Mouse (Mus musculus) layer of hippocampus, adult 11-12 months (tissue): ENCODE measurements around the gene Ncbp1.

ENCODE experiments used
- DNase-seq: peaks from one replicate; pipeline ENCODE4 v3.0.0; 2022; ENCODE audit warnings: low spot score

The Ncbp1 gene

GRCm38 (mm10) chr4:46138287-46139222 lies at the start of gene Ncbp1, which contains the start of gene Tstd2:
Gene Ncbp1, plus strand, starts transcription at chr4:46138613.
Gene Tstd2, minus strand, starts transcription at chr4:46138694.
- DNase-seq, result peak; percentile 91

DNA sequence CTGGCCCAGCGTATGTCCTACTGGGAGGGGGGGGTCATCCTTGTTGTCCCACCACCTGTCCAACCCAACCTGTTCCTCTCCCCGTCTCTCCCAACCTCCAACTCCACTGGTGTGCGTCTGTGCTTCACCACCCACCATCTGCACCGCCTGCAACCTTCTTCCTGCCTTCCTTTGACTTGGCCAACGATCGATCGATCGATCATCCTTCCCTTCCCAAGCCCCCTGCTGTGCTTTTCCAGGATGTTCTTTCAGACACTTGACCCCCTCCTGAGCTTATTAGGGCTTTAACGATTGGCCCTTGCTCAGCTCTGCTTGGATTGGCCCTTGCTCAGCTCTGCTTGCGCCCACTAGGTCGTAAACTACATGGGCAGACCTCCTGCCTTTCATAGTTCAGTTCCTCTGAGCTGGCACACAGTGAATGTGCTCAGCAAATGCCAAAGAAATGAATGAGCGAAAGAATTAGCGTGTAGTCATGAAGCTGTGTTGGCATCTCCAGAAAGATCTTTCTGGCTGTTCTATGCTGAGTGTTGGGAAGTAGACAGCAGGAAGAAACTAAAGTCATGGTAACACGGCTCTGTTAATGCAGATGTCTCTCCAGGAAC lies 48.8 kb upstream of the Ncbp1 start:
- no peak for DNase-seq

GRCm38 (mm10) chr4:46092429-46093076 lies 45.9 kb upstream of the Ncbp1 start:
- DNase-seq, result peak; percentile 78

GRCm38 (mm10) chr4:46094916-46095825 lies 43.2 kb upstream of the Ncbp1 start:
- DNase-seq, result peak; percentile 71

DNA sequence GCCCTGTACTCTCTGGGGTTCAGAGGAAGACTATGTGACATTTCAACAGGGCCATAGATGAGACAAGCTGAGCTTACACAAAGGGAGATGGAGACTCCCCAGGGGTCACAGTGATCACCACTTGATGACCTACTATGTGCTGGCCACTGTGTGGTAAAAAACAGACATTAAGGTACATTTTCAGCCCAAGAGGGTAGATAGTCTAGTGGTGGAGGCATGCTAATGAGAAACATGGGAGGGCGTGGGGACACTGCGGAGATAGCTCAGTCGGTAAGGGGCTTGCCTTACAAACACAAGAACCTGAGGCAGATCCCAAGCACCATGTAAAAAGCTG lies 42.6 kb upstream of the Ncbp1 start:
- no peak for DNase-seq

- DNase-seq, result no peak
Observed at GRCm38 (mm10) chr4:46096546-46096945, 41.9 kb upstream of the Ncbp1 start.

GRCm38 (mm10) chr4:46097591-46097990 lies 40.8 kb upstream of the Ncbp1 start:
- no peak for DNase-seq

DNA sequence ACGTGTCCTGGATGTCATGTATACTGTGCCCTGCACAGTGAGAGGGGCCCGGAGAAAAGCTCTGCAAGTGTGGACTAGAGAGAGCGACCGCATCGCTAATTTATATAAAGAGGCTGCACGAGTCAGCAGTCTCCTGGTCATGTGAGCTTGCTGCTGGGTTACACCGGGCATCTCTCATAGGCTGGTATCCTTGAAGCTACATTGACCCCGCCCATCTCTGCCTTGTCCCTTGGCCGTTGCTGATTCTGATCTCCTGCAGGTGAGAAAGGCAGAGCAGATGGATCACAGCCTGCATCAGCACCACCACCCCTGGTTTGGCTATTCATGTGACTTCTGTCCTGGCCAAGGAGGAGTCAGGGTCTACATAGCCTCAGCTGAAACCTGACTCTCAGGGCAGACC lies 39.3 kb upstream of the Ncbp1 start:
- DNase-seq, result no peak

GRCm38 (mm10) chr4:46100539-46100938 lies 37.9 kb upstream of the Ncbp1 start:
- no peak for DNase-seq

- no peak for DNase-seq
Observed at GRCm38 (mm10) chr4:46101211-46101711, 37.2 kb upstream of the Ncbp1 start.

GRCm38 (mm10) chr4:46102078-46102769 lies 36.2 kb upstream of the Ncbp1 start:
- DNase-seq, result no peak

DNA sequence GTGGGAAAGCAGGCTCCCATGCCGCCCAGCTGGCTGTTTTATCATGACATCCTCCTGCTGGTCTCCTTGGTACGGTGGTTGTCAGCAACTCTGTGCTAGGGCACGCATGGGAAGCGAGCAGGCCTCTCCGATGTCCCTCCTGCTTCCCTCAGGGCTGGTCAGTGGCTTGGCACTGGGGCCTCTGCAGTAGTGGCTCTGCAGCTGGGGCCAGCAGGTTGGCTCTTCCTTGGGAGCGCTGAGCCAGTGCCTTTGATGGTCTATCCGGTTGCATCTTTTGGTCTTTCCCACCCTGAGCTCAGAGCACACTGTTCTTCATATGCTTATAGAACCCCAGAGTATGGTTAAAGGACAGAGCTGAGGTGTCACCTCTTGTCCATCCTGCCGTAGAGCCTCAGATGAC lies 28.3 kb upstream of the Ncbp1 start:
- DNase-seq, result no peak

DNA sequence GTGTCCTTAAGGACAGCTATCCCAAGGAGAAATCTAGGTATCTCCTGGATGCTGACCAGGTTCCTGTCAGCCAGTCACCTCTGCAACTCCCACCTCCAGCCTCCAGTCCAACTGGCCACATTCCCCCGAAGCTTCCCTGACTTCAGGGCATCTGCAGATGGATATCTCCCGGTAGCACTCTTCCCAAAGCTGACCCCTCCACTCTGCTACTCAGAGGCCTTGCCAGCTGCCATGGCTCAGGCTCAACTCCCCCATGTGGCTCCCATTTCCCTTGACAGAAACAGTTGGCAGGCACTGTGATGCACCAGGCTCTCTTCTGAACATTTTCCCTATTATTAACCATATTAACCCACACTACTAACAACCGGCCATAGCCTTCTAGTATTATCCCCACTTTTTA lies 27.1 kb upstream of the Ncbp1 start:
- no peak for DNase-seq

- no peak for DNase-seq
Observed at GRCm38 (mm10) chr4:46115308-46115707, 23.1 kb upstream of the Ncbp1 start.

DNA sequence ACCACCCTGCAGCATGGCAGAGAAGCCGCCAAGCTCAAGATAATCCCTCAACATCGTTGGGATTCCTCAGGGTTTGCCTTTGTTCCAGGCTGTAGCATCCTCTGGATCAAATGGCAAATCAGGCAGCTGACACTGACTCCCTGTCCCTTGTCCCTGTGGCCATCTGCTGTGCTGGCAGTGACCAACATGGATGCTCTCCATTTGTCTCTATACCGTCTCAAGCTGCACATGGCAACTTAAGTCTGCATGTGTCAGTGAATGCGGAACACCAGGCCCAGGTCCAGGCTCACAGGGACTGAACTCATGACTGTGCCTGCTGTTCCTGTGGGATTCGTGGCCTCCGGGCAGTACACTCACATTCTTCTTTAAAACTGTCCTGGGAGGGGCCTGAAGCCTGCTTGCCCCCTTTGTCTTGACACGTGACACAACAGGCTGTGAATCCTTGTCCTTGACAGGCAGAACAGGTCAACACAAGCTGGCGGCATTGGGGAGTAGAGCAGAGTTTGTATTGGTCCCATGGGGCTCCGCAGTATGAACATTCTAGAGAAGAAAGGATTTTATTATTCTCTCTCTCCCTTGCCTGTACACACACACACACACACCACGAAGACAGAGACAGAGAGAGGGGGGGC lies 21.8 kb upstream of the Ncbp1 start:
- DNase-seq, result no peak

- DNase-seq, result no peak
Observed at GRCm38 (mm10) chr4:46117536-46117935, 20.9 kb upstream of the Ncbp1 start.

- no peak for DNase-seq
Observed at GRCm38 (mm10) chr4:46119514-46120094, 18.8 kb upstream of the Ncbp1 start.

DNA sequence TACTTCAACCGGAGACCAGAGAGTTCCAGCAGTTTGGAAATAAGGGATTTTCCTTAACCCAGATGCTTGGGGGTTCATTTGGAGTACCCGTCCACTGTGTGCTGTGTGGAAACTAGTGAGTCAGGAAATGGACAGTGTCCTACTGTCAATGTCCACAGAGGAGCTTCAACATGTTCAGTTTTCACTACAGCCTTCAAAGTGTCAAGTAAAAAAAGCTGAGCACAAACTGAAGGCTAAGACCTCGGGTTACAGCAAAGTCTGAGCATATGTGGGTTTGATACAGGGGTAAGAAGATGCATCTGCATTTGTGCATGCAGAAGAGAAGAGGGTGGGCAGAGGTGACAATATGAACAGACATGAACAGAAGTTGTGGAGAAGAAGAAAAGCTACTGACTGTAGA lies 17.6 kb upstream of the Ncbp1 start:
- no peak for DNase-seq

DNA sequence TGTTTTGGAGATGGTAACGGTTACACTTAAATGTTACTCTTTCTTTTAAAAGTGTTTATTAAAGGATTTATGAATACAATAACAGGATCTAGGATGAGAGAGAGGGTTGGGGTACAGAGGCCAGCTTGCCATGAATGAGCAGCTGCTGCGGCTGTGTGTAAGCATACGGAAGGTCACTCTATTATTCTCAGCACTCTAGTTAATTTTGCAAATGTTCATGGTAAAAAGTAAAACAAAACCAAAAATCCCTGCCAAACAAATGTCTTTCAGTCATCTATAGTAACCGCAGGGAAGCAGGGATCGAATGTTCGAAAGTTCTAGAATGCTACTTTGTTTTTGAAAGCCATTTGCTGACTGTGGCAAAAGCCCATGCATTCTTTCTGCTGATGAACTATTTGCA lies 15.1 kb upstream of the Ncbp1 start:
- no peak for DNase-seq

DNA sequence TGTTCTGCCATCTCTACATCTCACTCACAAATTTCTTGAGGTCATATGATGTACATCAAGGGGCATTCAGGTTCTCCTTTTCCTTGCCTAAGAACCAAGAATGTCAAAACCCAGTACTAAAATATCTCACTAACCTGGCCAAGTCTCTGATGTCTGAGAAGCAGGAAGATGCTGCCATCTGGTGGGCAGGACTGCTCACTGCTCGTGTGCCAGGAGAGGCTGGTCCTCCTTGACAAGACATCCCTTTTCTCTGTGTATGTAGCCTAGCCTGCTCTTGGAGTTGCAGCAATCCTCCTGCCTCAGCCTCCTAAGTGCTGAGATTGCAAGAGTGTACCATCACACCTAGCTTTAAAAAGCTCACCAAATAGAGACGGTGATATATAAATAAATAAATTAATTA lies 11.9 kb upstream of the Ncbp1 start:
- peak; percentile 89 for DNase-seq
